Comparison of ENCODE assay signal across 8 mouse cellular contexts in the genomic region with DNA sequence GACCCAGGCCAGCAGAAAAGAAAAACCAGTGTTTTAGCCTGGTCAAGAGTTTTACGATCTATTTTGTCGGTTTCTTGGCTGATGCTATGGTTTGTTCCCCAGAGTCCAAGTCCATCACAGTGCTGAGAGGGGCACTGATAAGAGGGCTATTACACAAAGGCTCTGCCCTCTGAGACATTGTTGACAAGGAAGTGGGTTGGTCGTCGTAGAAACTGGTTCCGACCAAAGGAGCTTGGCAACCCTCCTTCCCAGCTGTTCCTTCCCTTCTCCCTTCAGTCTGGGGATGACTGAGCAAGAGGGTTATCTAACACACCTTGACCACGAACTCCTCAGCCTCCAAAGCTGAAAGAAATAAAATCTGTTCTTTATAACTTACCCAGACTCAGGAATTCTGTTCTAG. TPM values are rescaled to one million over a fixed set of nuclear protein-coding genes. Genes with fewer than 3 reads are reported as not detected.
DNase-seq lines count a peak whose midpoint lies in the region; ATAC-seq lines count a peak whose summit lies in the region.

Gene Gsdme, minus strand, starts transcription at position 193 of the 400 bp plus-strand sequence.

- WGBS in heart, embryonic 12.5 days = 61% methylated on average over 6 of the region's 6 CpGs
- 89% methylated on average over 6 of the region's 6 CpGs for WGBS in hindbrain, embryonic 11.5 days
- 41% methylated on average over 6 of the region's 6 CpGs for WGBS in liver, embryonic 15.5 days (ENCODE audit: insufficient replicate concordance)

- no peaks in the 10 kb centered on the region for H3K27me3 ChIP-seq in heart, embryonic 12.5 days (replicated peaks)
- no peaks in the 10 kb centered on the region for H3K27me3 ChIP-seq in hindbrain, embryonic 11.5 days (ENCODE audit: control insufficient read depth, insufficient read depth, low read length)
- H3K27me3 ChIP-seq in liver, embryonic 15.5 days = peaks cover 21% of the 10 kb centered on the region

- no peak for ATAC-seq in heart, embryonic 12.5 days (ENCODE audit: insufficient number of reproducible peaks, low FRiP score)
- no peak for ATAC-seq in CD4-positive, CD25-positive, alpha-beta regulatory T cell, adult 4 months
- no peak for ATAC-seq in hindbrain, embryonic 11.5 days (ENCODE audit: low FRiP score)
- ATAC-seq in liver, embryonic 15.5 days (ENCODE audit: insufficient read depth) = no peak

- H3K36me3 ChIP-seq in heart, embryonic 12.5 days = no peaks in the 10 kb centered on the region
- H3K36me3 ChIP-seq in hindbrain, embryonic 11.5 days (ENCODE audit: control insufficient read depth, insufficient read depth, low read length) = no peaks in the 10 kb centered on the region
- H3K36me3 ChIP-seq in liver, embryonic 15.5 days (replicated peaks) = no peaks in the 10 kb centered on the region

- no peak within 1 kb of the TSS for H3K4me3 ChIP-seq in heart, embryonic 12.5 days
- no peak within 1 kb of the TSS for H3K4me3 ChIP-seq in hindbrain, embryonic 11.5 days (ENCODE audit: low read depth, low read length)
- no peak within 1 kb of the TSS for H3K4me3 ChIP-seq in liver, embryonic 15.5 days (replicated peaks)

- H3K27ac ChIP-seq in heart, embryonic 12.5 days (ENCODE audit: poor library complexity, severe bottlenecking) = no peak within 1 kb of the TSS
- H3K27ac ChIP-seq in hindbrain, embryonic 11.5 days (ENCODE audit: low read depth, low read length) = no peak within 1 kb of the TSS
- no peak within 1 kb of the TSS for H3K27ac ChIP-seq in liver, embryonic 15.5 days (replicated peaks)

- H3K4me2 ChIP-seq in heart, embryonic 12.5 days = no peak within 1 kb of the TSS
- no peak within 1 kb of the TSS for H3K4me2 ChIP-seq in hindbrain, embryonic 11.5 days (replicated peaks; ENCODE audit: low read depth, low read length)
- no peak within 1 kb of the TSS for H3K4me2 ChIP-seq in liver, embryonic 15.5 days

- H3K9me3 ChIP-seq in heart, embryonic 12.5 days (replicated peaks) = no peaks in the 10 kb centered on the region
- H3K9me3 ChIP-seq in hindbrain, embryonic 11.5 days (ENCODE audit: control insufficient read depth, low read length) = no peaks in the 10 kb centered on the region
- no peaks in the 10 kb centered on the region for H3K9me3 ChIP-seq in liver, embryonic 15.5 days (replicated peaks)

- H3K9ac ChIP-seq in heart, embryonic 12.5 days = no peak within 1 kb of the TSS
- no peak within 1 kb of the TSS for H3K9ac ChIP-seq in hindbrain, embryonic 11.5 days (ENCODE audit: low read depth, low read length)
- H3K9ac ChIP-seq in liver, embryonic 15.5 days = no peak within 1 kb of the TSS

- H3K4me1 ChIP-seq in heart, embryonic 12.5 days (replicated peaks) = peaks cover 10% of the 10 kb centered on the region; the same call in 1 of the 2 replicates
- H3K4me1 ChIP-seq in hindbrain, embryonic 11.5 days (replicated peaks; ENCODE audit: control insufficient read depth, insufficient read depth, low read length) = no peaks in the 10 kb centered on the region
- peaks cover 5% of the 10 kb centered on the region; the same call in 1 of the 2 replicates for H3K4me1 ChIP-seq in liver, embryonic 15.5 days (replicated peaks)

- DNase-seq in heart, postnatal 4 days = no peak
- DNase-seq in hindbrain, embryonic 11.5 days (ENCODE audit: low spot score) = no peak
- DNase-seq in urinary bladder, adult 18-20 months (ENCODE audit: low spot score in 2 of 2) = no peak
- no peak for DNase-seq in adrenal gland, adult 8-10 months
- no peak for DNase-seq in cerebellum, adult 18-20 months

RNA-seq across cellular contexts. Expression of gene Gsdme, which starts in this region (rescaled TPM):
- polyA plus RNA-seq in heart, embryonic 12.5 days (2016; fragmentation: Nextera tagmentation; extraction: Ambion mirVana) = 32.7 and 32.9 TPM in 2 replicates
- under 1 TPM; 0.57 to 0.61 TPM for total RNA-seq in heart, postnatal 4 days (2021)
- 10 to 100 TPM; 15.5 to 16.6 TPM for polyA plus RNA-seq in CD4-positive, CD25-positive, alpha-beta regulatory T cell, adult 4 months (2017; shearing (Covaris generic))
- 55.0 TPM in 2 replicates for polyA plus RNA-seq in hindbrain, embryonic 11.5 days (2014; fragmentation: Nextera tagmentation; extraction: Ambion mirVana)
- 12.3 and 12.8 TPM in 2 replicates for polyA plus RNA-seq in liver, embryonic 15.5 days (2015; fragmentation: Nextera tagmentation; extraction: Ambion mirVana)
- 1 to 10 TPM; 2.0 to 6.3 (median 3.3) TPM for total RNA-seq in adrenal gland, adult 8-10 months (2022)
